Mouse (Mus musculus) myocyte (in vitro differentiated cells): ENCODE data around the gene S1pr2. TPM values are rescaled to one million over a fixed set of nuclear protein-coding genes. Genes with fewer than 3 reads are reported as not detected.

ENCODE experiments used
- H3K27me3 ChIP-seq: one replicate; pipeline ENCODE4 v1.6.1; 2011; ENCODE audit not compliant: control insufficient read depth, insufficient read depth, insufficient read length
- H3K36me3 ChIP-seq: one replicate; pipeline ENCODE4 v1.6.1; 2011; ENCODE audit not compliant: control insufficient read depth, insufficient read depth
- H3K4me2 ChIP-seq: one replicate; pipeline ENCODE4 v1.6.1; 2011; ENCODE audit warnings: low read depth, control low read depth
- H3K4me3 ChIP-seq: one replicate; pipeline ENCODE4 v1.5.1; 2011; ENCODE audit warnings: mild to moderate bottlenecking, control low read depth, moderate library complexity
- H3K79me2 ChIP-seq: one replicate; pipeline ENCODE4 v1.6.1; 2011; ENCODE audit not compliant: control insufficient read depth, insufficient read depth
- H3ac ChIP-seq: one replicate; pipeline ENCODE4 v1.6.1; 2011; ENCODE audit not compliant: control insufficient read depth, insufficient read length
- CEBPB ChIP-seq: IDR thresholded peaks from 2 replicates; pipeline ENCODE4 v1.6.1; 2011; ENCODE audit warnings: mild to moderate bottlenecking, moderate library complexity; ENCODE audit not compliant: poor library complexity, insufficient read depth, severe bottlenecking
- E2F4 ChIP-seq: IDR thresholded peaks from one replicate; pipeline ENCODE4 v1.6.1; 2011; ENCODE audit warnings: mild to moderate bottlenecking, control low read depth, moderate library complexity; ENCODE audit not compliant: insufficient read depth
- MAX ChIP-seq: IDR thresholded peaks from one replicate; pipeline ENCODE4 v1.6.1; 2011; ENCODE audit warnings: low read depth, mild to moderate bottlenecking, control low read depth
- MYOD1 ChIP-seq, 3 experiments: IDR thresholded peaks; one replicate each; pipeline ENCODE4 v1.6.1; 2011; ENCODE audit warnings: control low read depth in 2 of 3, low read depth in 2 of 3, mild to moderate bottlenecking in 2 of 3, moderate library complexity in 1 of 3; ENCODE audit not compliant: insufficient read length in 2 of 3, control insufficient read depth in 1 of 3
- MYOG ChIP-seq, 3 experiments: IDR thresholded peaks; one replicate each; pipeline ENCODE4 v1.6.1; 2011; ENCODE audit warnings: control low read depth in 2 of 3, low read depth in 2 of 3, mild to moderate bottlenecking in 2 of 3; ENCODE audit not compliant: insufficient read length in 2 of 3, control insufficient read depth in 1 of 3, insufficient read depth in 1 of 3
- POLR2A ChIP-seq: IDR thresholded peaks from one replicate; pipeline ENCODE4 v1.6.1; 2011; ENCODE audit warnings: low read depth, mild to moderate bottlenecking, control low read depth, moderate library complexity; ENCODE audit not compliant: insufficient read length
- POLR2AphosphoS2 ChIP-seq: IDR thresholded peaks from one replicate; pipeline ENCODE4 v1.6.1; 2011; ENCODE audit warnings: low read depth, control low read depth; ENCODE audit not compliant: insufficient read length
- REST ChIP-seq: IDR thresholded peaks from one replicate; pipeline ENCODE4 v1.6.1; 2011; ENCODE audit warnings: mild to moderate bottlenecking, control low read depth, moderate library complexity; ENCODE audit not compliant: insufficient read depth, insufficient read length
- SRF ChIP-seq: IDR thresholded peaks from one replicate; pipeline ENCODE4 v1.6.1; 2011; ENCODE audit warnings: low read depth; ENCODE audit not compliant: control insufficient read depth, insufficient read length
- TCF12 ChIP-seq: IDR thresholded peaks from one replicate; pipeline ENCODE4 v1.6.1; 2011; ENCODE audit warnings: mild to moderate bottlenecking, control low read depth; ENCODE audit not compliant: poor library complexity, insufficient read depth, severe bottlenecking
- TCF3 ChIP-seq: IDR thresholded peaks from one replicate; pipeline ENCODE4 v1.6.1; 2011; ENCODE audit warnings: low read depth, control low read depth; ENCODE audit not compliant: insufficient read length
- USF1 ChIP-seq: IDR thresholded peaks from one replicate; pipeline ENCODE4 v1.6.1; 2011; ENCODE audit warnings: low read depth, mild to moderate bottlenecking, control low read depth, moderate library complexity
- polyA plus RNA-seq: library from polyadenylated mRNA; unstranded; fragments of >200 nt; fragmentation: generic; extraction: Trizol; gene quantifications from one replicate; pipeline ENCODE4 v1.2.1, GENCODE M21; 2012; ENCODE audit warnings: missing spikeins

Gene S1pr2
- polyA plus RNA-seq, 1 experiment, result 5.5 TPM

GRCm38 (mm10) chr9:20983169-20983568, 6.6 kb upstream of the S1pr2 start:
- no peak for TF ChIP-seq SRF
- no peak for TF ChIP-seq MYOG (IDR thresholded peaks at IDR 0.05; ENCODE audit: control insufficient read depth in 1 of 3, insufficient read depth in 1 of 3, insufficient read length in 2 of 3, low read depth in 2 of 3)
- no peak for TF ChIP-seq E2F4
- Histone ChIP-seq H3K36me3 (no peaks in the 10 kb centered on the region), H3K4me2 (no peak overlapping the region), H3K4me3 (no peak overlapping the region), H3K79me2 (no peaks in the 10 kb centered on the region), H3K27me3 (peaks cover 5% of the 10 kb centered on the region), H3ac (no peak overlapping the region)

- Histone ChIP-seq H3K27me3 (no peaks in the 10 kb centered on the region), H3K4me3 (no peak overlapping the region), H3K79me2 (no peaks in the 10 kb centered on the region), H3K36me3 (no peaks in the 10 kb centered on the region), H3K4me2 (no peak overlapping the region), H3ac (no peak overlapping the region)
- TF ChIP-seq POLR2AphosphoS2, result no peak
- no peak for TF ChIP-seq MYOG (IDR thresholded peaks at IDR 0.05; ENCODE audit: control insufficient read depth in 1 of 3, insufficient read depth in 1 of 3, insufficient read length in 2 of 3, low read depth in 2 of 3)
- TF ChIP-seq CEBPB, result no peak
- TF ChIP-seq SRF, result no peak
- no peak for TF ChIP-seq TCF12
- no peak for TF ChIP-seq E2F4
- no peak for TF ChIP-seq TCF3
- TF ChIP-seq MYOD1 (IDR thresholded peaks at IDR 0.05; ENCODE audit: control insufficient read depth in 1 of 3, insufficient read length in 2 of 3, low read depth in 2 of 3), result no peak
- TF ChIP-seq POLR2A, result no peak
- TF ChIP-seq MAX, result no peak
- TF ChIP-seq REST, result no peak
- TF ChIP-seq USF1, result no peak
These were observed 5.6 kb upstream of the S1pr2 start for GRCm38 (mm10) chr9:20982171-20982570.

GRCm38 (mm10) chr9:20979769-20980168, 3.2 kb upstream of the S1pr2 start:
- TF ChIP-seq POLR2AphosphoS2 (no peak), POLR2A (no peak), SRF (no peak), MYOD1 (IDR thresholded peaks at IDR 0.05; ENCODE audit: control insufficient read depth in 1 of 3, insufficient read length in 2 of 3, low read depth in 2 of 3) (no peak), USF1 (no peak), REST (no peak), TCF12 (no peak), E2F4 (no peak), TCF3 (no peak), MAX (no peak), CEBPB (no peak), MYOG (IDR thresholded peaks at IDR 0.05; ENCODE audit: control insufficient read depth in 1 of 3, insufficient read depth in 1 of 3, insufficient read length in 2 of 3, low read depth in 2 of 3) (no peak)
- Histone ChIP-seq H3K36me3 (no peaks in the 10 kb centered on the region), H3K79me2 (peaks cover 8% of the 10 kb centered on the region), H3K27me3 (no peaks in the 10 kb centered on the region), H3K4me3 (no peak overlapping the region), H3K4me2 (no peak overlapping the region), H3ac (no peak overlapping the region)

GRCm38 (mm10) chr9:20979181-20979580, 2.6 kb upstream of the S1pr2 start:
- Histone ChIP-seq H3ac (no peak overlapping the region), H3K4me2 (no peak overlapping the region), H3K79me2 (peaks cover 14% of the 10 kb centered on the region), H3K27me3 (no peaks in the 10 kb centered on the region), H3K4me3 (no peak overlapping the region), H3K36me3 (no peaks in the 10 kb centered on the region)
- TF ChIP-seq TCF3 (no peak), CEBPB (no peak), REST (no peak), SRF (no peak), POLR2A (no peak), USF1 (no peak), E2F4 (no peak), MYOG (IDR thresholded peaks at IDR 0.05; ENCODE audit: control insufficient read depth in 1 of 3, insufficient read depth in 1 of 3, insufficient read length in 2 of 3, low read depth in 2 of 3) (no peak), MYOD1 (IDR thresholded peaks at IDR 0.05; ENCODE audit: control insufficient read depth in 1 of 3, insufficient read length in 2 of 3, low read depth in 2 of 3) (no peak)

GRCm38 (mm10) chr9:20978409-20979095, 2.0 kb upstream of the S1pr2 start:
- Histone ChIP-seq H3K36me3 (no peaks in the 10 kb centered on the region), H3ac (no peak overlapping the region), H3K4me2 (no peak overlapping the region), H3K4me3 (no peak overlapping the region), H3K79me2 (peaks cover 18% of the 10 kb centered on the region), H3K27me3 (no peaks in the 10 kb centered on the region)
- no peak for TF ChIP-seq CEBPB
- TF ChIP-seq MYOD1 (IDR thresholded peaks at IDR 0.05; ENCODE audit: control insufficient read depth in 1 of 3, insufficient read length in 2 of 3, low read depth in 2 of 3), result no peak
- no peak for TF ChIP-seq TCF3
